Mouse (Mus musculus): ENCODE measurements around the gene Gcdh. TPM values are rescaled to one million over a fixed set of nuclear protein-coding genes. Genes with fewer than 3 reads are reported as not detected.

The Gcdh gene
- total RNA-seq (2017), result 16.8 to 25.3 TPM (median 18.7 TPM) in 3 replicates

- ATAC-seq (replicated peaks; ENCODE audit: insufficient number of reproducible peaks, low FRiP score, low TSS enrichment, poor library complexity, severe bottlenecking), result peak; percentile 97
Measured at GRCm38 (mm10) chr8:84893709-84894134, at the start of gene Gcdh. Gene Gcdh, minus strand, starts transcription at chr8:84893921.

GRCm38 (mm10) chr8:84937620-84938485 is 44.1 kb upstream of the Gcdh start:
- no peak for ATAC-seq (replicated peaks; ENCODE audit: insufficient number of reproducible peaks, low FRiP score, low TSS enrichment, poor library complexity, severe bottlenecking)

DNA sequence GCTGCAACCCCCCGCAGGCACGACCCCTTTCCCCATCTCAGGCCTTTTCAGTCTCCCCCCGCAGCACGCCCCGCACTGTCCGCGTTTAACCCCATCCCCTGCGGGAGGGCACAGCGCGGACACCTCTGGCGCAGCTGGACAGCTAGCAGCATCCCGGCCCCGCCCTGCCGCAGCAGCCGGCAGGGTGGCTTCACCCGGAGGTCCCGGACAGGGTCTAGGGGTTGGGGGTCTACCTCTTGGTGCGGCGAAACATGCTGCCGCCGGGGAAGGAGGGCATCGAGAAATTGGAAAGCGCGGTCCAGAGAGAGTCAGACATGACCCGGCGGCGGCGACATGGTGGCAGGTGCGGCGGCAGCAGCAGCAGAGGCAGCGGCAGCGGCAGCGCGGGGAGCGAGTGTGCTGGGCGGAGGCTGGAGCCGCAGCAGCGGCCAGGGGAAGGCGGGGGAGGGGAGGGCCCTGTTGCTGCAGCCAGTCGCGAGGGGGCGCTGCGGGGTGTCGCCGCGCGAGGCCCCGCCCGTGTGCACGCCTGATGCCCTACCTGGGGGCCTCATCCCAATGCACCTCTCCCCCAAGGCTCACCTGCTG is 43.3 kb upstream of the Gcdh start, which contains the start of gene Mast1:
TSS of gene Mast1 (minus strand) at position 398 of the 585 bp plus-strand sequence.
- 0 out of 2 replicates have a peak, but pooled peaks have one; percentile 54 for ATAC-seq (replicated peaks; ENCODE audit: insufficient number of reproducible peaks, low FRiP score, low TSS enrichment, poor library complexity, severe bottlenecking)

GRCm38 (mm10) chr8:84936041-84936961 is 42.6 kb upstream of the Gcdh start:
- ATAC-seq (replicated peaks; ENCODE audit: insufficient number of reproducible peaks, low FRiP score, low TSS enrichment, poor library complexity, severe bottlenecking), result no peak; the same call in 1 of the 2 replicates

- no peak; the same call in 1 of the 2 replicates for ATAC-seq (replicated peaks; ENCODE audit: insufficient number of reproducible peaks, low FRiP score, low TSS enrichment, poor library complexity, severe bottlenecking)
Measured at GRCm38 (mm10) chr8:84935489-84935888, 41.8 kb upstream of the Gcdh start.

GRCm38 (mm10) chr8:84934860-84935259 is 41.1 kb upstream of the Gcdh start:
- ATAC-seq (replicated peaks; ENCODE audit: insufficient number of reproducible peaks, low FRiP score, low TSS enrichment, poor library complexity, severe bottlenecking), result no peak

DNA sequence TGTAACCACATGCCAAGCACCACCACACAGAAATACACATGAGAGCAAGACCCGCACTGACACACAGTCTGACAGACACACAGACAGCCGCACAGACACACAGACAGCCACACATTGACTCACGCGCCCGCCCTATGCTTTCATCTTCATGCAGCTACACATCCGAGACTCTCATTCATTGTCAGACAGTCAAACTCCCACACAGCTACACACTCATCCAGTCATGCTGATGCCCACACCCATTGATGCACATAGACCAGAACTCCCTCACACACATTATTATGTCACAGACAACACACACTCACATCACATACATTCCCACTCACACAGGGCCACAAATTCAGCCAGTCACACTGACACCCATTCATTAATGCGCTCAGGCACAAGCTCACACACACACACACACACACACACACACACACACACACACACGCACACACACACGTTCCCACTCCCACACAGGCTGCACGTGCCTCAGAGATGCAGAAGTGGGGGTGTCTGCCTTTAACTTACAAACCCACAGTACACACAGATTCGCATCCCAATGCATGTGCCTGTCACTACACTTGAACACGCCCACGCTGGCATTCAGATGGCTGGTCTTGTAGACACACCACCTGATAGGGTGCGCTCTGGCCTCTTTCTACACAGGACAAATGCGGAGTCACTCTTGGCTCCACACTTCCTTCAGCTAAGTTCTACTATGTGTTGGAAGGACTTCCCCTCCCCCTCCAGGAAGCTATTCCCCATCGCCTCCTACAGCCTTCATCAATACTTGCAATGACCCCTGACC is 40.2 kb upstream of the Gcdh start:
- no peak for ATAC-seq (replicated peaks; ENCODE audit: insufficient number of reproducible peaks, low FRiP score, low TSS enrichment, poor library complexity, severe bottlenecking)

DNA sequence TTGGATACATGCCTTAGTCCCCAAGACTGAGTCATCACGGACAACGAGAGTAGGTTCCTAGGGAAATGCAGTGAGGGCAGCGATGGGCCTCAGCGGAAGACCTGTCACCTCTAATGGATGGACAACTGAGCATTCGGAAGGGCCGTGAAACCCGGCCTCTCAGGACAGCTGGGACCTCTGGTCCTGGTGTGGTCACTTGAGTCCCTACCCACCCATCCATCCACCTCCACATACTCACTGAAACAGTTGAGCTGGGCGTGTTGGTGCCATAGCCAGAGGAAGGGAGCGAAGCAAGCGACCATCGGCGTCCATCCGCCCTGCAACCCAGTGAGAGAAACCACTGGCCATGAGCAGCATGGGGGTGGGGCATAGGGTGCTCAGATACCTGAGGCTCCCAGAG is 36.9 kb upstream of the Gcdh start:
- no peak for ATAC-seq (replicated peaks; ENCODE audit: insufficient number of reproducible peaks, low FRiP score, low TSS enrichment, poor library complexity, severe bottlenecking)

DNA sequence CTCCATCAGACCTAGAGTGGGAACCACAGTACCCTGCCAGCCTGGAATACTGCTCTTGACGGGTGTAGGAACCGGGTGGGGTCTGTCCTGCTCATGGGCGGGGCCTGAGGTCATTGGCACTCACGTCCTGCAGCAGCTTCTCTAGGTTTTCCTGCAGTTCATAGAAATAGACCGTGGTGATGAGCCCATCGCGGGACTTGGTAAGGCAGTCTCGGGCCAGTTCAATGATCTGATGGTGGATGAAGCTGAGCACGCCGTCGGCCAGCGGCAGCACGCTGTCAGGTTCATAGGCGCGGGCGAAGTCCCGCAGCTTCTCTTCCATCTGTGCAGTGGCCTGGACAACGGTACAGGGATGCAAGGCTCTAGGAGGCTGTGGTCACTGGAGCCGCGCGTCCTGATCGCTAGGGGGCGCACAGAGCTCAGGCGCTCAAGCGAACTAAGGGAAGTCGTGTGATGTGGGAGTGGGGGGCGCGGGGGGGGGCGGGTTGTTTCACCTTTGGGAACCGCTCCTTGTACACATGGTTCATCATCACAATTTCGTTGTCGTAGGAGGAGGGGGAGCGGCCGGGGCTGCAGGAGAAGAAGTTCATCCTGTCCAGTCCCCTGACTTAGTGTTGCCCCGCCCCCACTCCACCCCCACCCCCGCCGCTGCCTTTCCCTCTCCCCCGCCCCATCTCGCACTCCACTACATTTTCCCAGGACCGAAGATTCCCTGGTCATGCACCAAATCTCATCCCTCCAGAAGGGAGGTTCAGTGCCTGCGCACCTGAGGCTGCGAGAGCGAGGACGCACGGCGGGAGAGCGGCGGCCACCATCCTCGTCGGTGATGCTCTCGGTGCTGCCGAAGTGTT is 35.0 kb upstream of the Gcdh start:
- ATAC-seq (replicated peaks; ENCODE audit: insufficient number of reproducible peaks, low FRiP score, low TSS enrichment, poor library complexity, severe bottlenecking), result peak; percentile 79

GRCm38 (mm10) chr8:84927513-84927912 is 33.8 kb upstream of the Gcdh start:
- ATAC-seq (replicated peaks; ENCODE audit: insufficient number of reproducible peaks, low FRiP score, low TSS enrichment, poor library complexity, severe bottlenecking), result no peak

- no peak for ATAC-seq (replicated peaks; ENCODE audit: insufficient number of reproducible peaks, low FRiP score, low TSS enrichment, poor library complexity, severe bottlenecking)
Measured at GRCm38 (mm10) chr8:84925557-84925956, 31.8 kb upstream of the Gcdh start.

DNA sequence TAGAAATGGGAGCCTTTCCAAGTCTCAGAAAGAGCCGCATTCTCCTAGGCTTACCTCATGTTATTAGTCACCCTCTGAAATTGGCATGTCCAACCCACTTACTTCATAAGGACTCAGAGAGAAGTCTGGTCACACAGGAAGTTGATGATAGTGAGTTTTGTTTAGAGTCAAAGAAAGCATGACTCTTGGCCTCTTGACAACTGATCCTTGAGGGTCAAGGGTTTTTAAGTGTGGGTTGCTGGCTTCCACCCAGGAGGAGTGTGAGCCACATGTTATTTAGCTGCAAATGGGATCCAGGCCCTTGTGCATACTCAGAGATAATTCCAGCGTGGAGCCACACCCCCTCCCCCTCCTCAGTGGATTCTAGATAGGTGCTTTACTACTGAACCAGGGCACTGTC is 27.9 kb upstream of the Gcdh start:
- ATAC-seq (replicated peaks; ENCODE audit: insufficient number of reproducible peaks, low FRiP score, low TSS enrichment, poor library complexity, severe bottlenecking), result no peak

DNA sequence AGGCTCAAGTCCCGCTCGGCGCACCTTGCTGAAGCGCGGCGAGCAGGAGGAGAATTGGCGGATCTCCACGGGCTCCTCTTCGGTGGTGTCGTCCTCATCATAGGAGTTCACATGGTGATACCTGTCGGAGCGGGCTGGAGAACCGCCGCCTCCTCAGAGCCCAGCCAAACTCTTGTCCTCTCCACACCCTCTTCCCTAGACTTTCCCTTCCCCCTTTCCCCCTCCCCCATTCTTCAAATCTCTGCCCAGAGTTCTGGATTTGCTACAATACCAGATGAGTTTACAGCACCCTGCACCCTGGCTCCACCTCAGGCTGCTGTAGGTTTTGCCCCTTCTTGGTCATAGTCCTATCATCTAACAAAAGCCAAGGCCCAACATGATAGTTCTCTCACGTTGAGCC is 24.9 kb upstream of the Gcdh start:
- ATAC-seq (replicated peaks; ENCODE audit: insufficient number of reproducible peaks, low FRiP score, low TSS enrichment, poor library complexity, severe bottlenecking), result no peak

- no peak for ATAC-seq (replicated peaks; ENCODE audit: insufficient number of reproducible peaks, low FRiP score, low TSS enrichment, poor library complexity, severe bottlenecking)
Measured at GRCm38 (mm10) chr8:84917781-84918180, 24.1 kb upstream of the Gcdh start.

DNA sequence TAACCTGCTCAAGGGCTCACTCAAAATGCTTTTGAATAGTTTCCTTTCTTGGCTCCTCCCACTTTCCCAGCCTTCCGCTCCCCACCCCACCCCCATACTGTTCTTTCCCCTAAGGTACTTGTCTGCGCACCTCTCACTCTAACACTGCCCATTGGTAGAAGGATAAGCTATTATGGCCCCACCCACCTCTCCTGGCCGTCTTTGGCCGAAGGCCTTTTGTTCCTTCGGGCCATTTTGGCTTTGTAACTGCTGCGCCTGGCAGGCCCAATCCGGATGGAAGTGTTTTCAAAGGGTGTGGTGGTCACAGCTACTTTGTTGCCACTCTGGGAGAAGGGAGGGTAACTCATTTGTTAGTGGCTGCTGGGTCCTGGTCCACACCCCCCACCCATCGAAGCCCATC is 21.5 kb upstream of the Gcdh start:
- ATAC-seq (replicated peaks; ENCODE audit: insufficient number of reproducible peaks, low FRiP score, low TSS enrichment, poor library complexity, severe bottlenecking), result no peak

- ATAC-seq (replicated peaks; ENCODE audit: insufficient number of reproducible peaks, low FRiP score, low TSS enrichment, poor library complexity, severe bottlenecking), result no peak
Measured at GRCm38 (mm10) chr8:84913960-84914359, 20.2 kb upstream of the Gcdh start.

GRCm38 (mm10) chr8:84913502-84913900 is 19.8 kb upstream of the Gcdh start:
- ATAC-seq (replicated peaks; ENCODE audit: insufficient number of reproducible peaks, low FRiP score, low TSS enrichment, poor library complexity, severe bottlenecking), result 0 out of 2 replicates have a peak, but pooled peaks have one; percentile 33

Data from monocyte, adult 5-6 weeks (primary cell).